21 mouse cellular contexts compared by ENCODE assay signal in the genomic region with DNA sequence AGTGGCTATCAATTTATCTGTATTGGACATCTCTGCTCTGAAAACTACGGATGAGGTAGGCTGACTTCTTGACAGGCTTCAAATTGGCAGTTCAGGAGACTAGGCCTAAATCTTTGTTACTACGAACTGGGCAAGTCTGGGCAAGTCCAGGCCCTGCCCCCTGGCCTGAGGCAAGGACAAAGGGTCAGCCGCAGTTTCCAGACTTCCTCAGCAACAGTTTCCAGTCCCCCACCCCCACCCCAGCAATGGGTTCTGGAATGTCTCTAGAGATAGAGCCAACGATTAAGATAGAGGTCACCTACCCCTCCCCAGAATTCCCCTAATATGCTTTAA. TPM values are rescaled to one million over a fixed set of nuclear protein-coding genes. Genes with fewer than 3 reads are reported as not detected.
DNase-seq lines count a peak whose midpoint lies in the region; ATAC-seq lines count a peak whose summit lies in the region.
"Had no signal": no experiment of that assay in that cellular context is flagged by ENCODE, and none has a peak within 500 bp of the region (broad histone marks: within the 10 kb centered on the region; RNA-seq: fewer than 3 reads in every experiment).

No protein-coding gene starts in this region.

- no peaks in the 10 kb centered on the region for H3K36me3 ChIP-seq in kidney, embryonic 16.5 days (ENCODE audit: insufficient read depth, low read length)
- H3K36me3 ChIP-seq: embryonic facial prominence, embryonic 12.5 days; hindbrain, embryonic 10.5 days; limb, embryonic 13.5 days; liver, embryonic 13.5 days; lung, embryonic 15.5 days had no signal

- H3K9ac ChIP-seq in kidney, embryonic 16.5 days (replicated peaks; ENCODE audit: low read length): no peak overlapping the region
- H3K9ac ChIP-seq: embryonic facial prominence, embryonic 12.5 days; limb, embryonic 13.5 days; liver, embryonic 13.5 days; lung, embryonic 15.5 days had no signal

- no peak overlapping the region for H3K27ac ChIP-seq in kidney, embryonic 16.5 days (ENCODE audit: low read length)
- H3K27ac ChIP-seq: embryonic facial prominence, embryonic 12.5 days; gastrocnemius, adult 2 months; hindbrain, embryonic 10.5 days; kidney, postnatal 0 days; layer of hippocampus, adult 2 months; limb, embryonic 13.5 days; liver, embryonic 13.5 days; lung, embryonic 15.5 days; macrophage had no signal

- no peak overlapping the region for H3K4me2 ChIP-seq in kidney, embryonic 16.5 days (replicated peaks; ENCODE audit: low read depth, low read length)

- intact Hi-C loops in heart, postnatal 25 days (cut with DNase I): loop anchor here (10.0 kb wide), 3 partner anchors 130 to 550 kb away; no protein-coding TSS in a partner anchor
- intact Hi-C loops in gastrocnemius, postnatal 36 days (cut with DNase I): loop anchor here (10.0 kb wide), 3 partner anchors 120 to 550 kb away; a partner anchor contains a TSS

- no peak overlapping the region for H3K4me3 ChIP-seq in kidney, embryonic 16.5 days (ENCODE audit: low read length)
- H3K4me3 ChIP-seq: gastrocnemius, adult 2 months had no signal

- H3K27me3 ChIP-seq in kidney, embryonic 16.5 days (ENCODE audit: insufficient read depth, low read length): no peaks in the 10 kb centered on the region
- H3K27me3 ChIP-seq: embryonic facial prominence, embryonic 12.5 days; limb, embryonic 13.5 days; liver, embryonic 13.5 days; lung, embryonic 15.5 days had no signal

- H3K4me1 ChIP-seq in kidney, embryonic 16.5 days (ENCODE audit: insufficient read depth, low read length): peaks cover 11% of the 10 kb centered on the region

- H3K9me3 ChIP-seq in kidney, embryonic 16.5 days (ENCODE audit: low read length): no peaks in the 10 kb centered on the region
- H3K9me3 ChIP-seq: embryonic facial prominence, embryonic 12.5 days; hindbrain, embryonic 10.5 days; limb, embryonic 13.5 days; liver, embryonic 13.5 days; lung, embryonic 15.5 days had no signal

- WGBS in kidney, embryonic 16.5 days: 77% methylated on average over 4 of the region's 4 CpGs

- DNase-seq in heart, adult 11 months: peak; percentile 74
- DNase-seq in heart, postnatal 25 days (ENCODE audit: low spot score): no peak
- no peak for DNase-seq in kidney, postnatal 14 days
- peak; percentile 59 for DNase-seq in 3134 (ENCODE audit: extremely low read depth, insufficient read length, low spot score)
- DNase-seq in Muller cell, postnatal 12 days (ENCODE audit: inconsistent ontology term): peak; percentile 9
- DNase-seq in thymus, adult 18-20 months: no peak
- DNase-seq in gastrocnemius, postnatal 36 days: no peak

- 0 out of 2 replicates have a peak, but pooled peaks have one; percentile 13 for ATAC-seq in kidney, embryonic 16.5 days (ENCODE audit: low FRiP score, low TSS enrichment)

RNA-seq across cellular contexts. Expression of a gene that starts 15.4 kb away (rescaled TPM):
- total RNA-seq in heart, postnatal 25 days (2021): 1 to 10 TPM; 2.1 to 2.3 TPM
- polyA plus RNA-seq in kidney, embryonic 16.5 days (2015; fragmentation: Nextera tagmentation; extraction: Ambion mirVana): 0.07 and 0.08 TPM in 2 replicates
- not detected for total RNA-seq in gastrocnemius, postnatal 36 days (2021)
- total RNA-seq: gastrocnemius, adult 2 months; granulocyte monocyte progenitor cell, adult 5-6 weeks had no signal
- polyA plus RNA-seq: C2C12; embryonic facial prominence, embryonic 12.5 days; lung, embryonic 15.5 days; macrophage; neural tube, embryonic 11.5 days; Patski had no signal

RNA-seq across cellular contexts. Expression of a gene that starts 24.0 kb away (rescaled TPM):
- 100 to 1,000 TPM; 420 to 439 TPM for total RNA-seq in heart, postnatal 25 days (2021)
- 147 and 154 TPM in 2 replicates for polyA plus RNA-seq in kidney, embryonic 16.5 days (2015; fragmentation: Nextera tagmentation; extraction: Ambion mirVana)
- total RNA-seq in gastrocnemius, postnatal 36 days (2021): 100 to 1,000 TPM; 195 to 197 TPM

Comparison
In these comparisons a context has a peak if more than half of its experiments do, and no peak if none do; other contexts are left out.
1. DNase-seq: peak in heart, adult 11 months (single experiment), 3134 (single experiment) and Muller cell, postnatal 12 days (single experiment); none in heart, postnatal 25 days (single experiment), kidney, postnatal 14 days (single experiment), thymus, adult 18-20 months (0 of 2) and gastrocnemius, postnatal 36 days (0 of 2).